Mouse (Mus musculus) heart, embryonic 11.5 days (tissue): ENCODE results near the gene Itgad. TPM values are rescaled to one million over a fixed set of nuclear protein-coding genes. Genes with fewer than 3 reads are reported as not detected.

Source experiments
- ATAC-seq: fragments of 200-750 bp; cut with Nextera tagmentation; replicated peaks from 2 replicates; pipeline ENCODE4 v1.8.0; 2017; ENCODE audit warnings: moderate library complexity; ENCODE audit not compliant: insufficient number of reproducible peaks, low FRiP score, low TSS enrichment
- H3K27ac ChIP-seq: fragments of 300-500 bp; sonication (generic); 2 replicates; pipeline ENCODE4 v1.5.1; 2014; ENCODE audit warnings: mild to moderate bottlenecking, low read depth, low read length
- H3K27me3 ChIP-seq: fragments of 300-500 bp; sonication (generic); 2 replicates; pipeline ENCODE4 v1.6.1; 2014; ENCODE audit warnings: mild to moderate bottlenecking, low read length, mixed read lengths; ENCODE audit not compliant: control insufficient read depth, insufficient read depth
- H3K36me3 ChIP-seq: fragments of 300-500 bp; sonication (generic); 2 replicates; pipeline ENCODE4 v1.6.1; 2014; ENCODE audit warnings: mild to moderate bottlenecking, low read length, moderate library complexity, mixed read lengths; ENCODE audit not compliant: control insufficient read depth, insufficient read depth
- H3K4me1 ChIP-seq: fragments of 300-500 bp; sonication (generic); 2 replicates; pipeline ENCODE4 v1.6.1; 2014; ENCODE audit warnings: low read length; ENCODE audit not compliant: control insufficient read depth, insufficient read depth
- H3K4me2 ChIP-seq: fragments of 300-500 bp; sonication (generic); 2 replicates; pipeline ENCODE4 v1.6.1; 2014; ENCODE audit warnings: mild to moderate bottlenecking, moderate library complexity
- H3K4me3 ChIP-seq: fragments of 300-500 bp; sonication (generic); 2 replicates; pipeline ENCODE4 v1.5.1; 2014; ENCODE audit warnings: low read depth, low read length
- H3K9ac ChIP-seq: fragments of 300-500 bp; sonication (generic); 2 replicates; pipeline ENCODE4 v1.6.1; 2014; ENCODE audit warnings: mild to moderate bottlenecking, low read depth, low read length, moderate library complexity
- H3K9me3 ChIP-seq: fragments of 300-500 bp; sonication (generic); replicated peaks from 2 replicates; pipeline ENCODE4 v1.6.1; 2016; ENCODE audit warnings: low read length; ENCODE audit not compliant: control insufficient read depth
- WGBS: fragments of 180-500 bp; shearing (Covaris S2); extraction: QIAGEN DNeasy Blood & Tissue Kit; methylation state at CpG from one replicate; pipeline ENCODE4 v1.1.7; 2014; ENCODE audit not compliant: insufficient replicate concordance; 5-methylcytosine and 5-hydroxymethylcytosine counted together
- polyA plus RNA-seq: library from polyadenylated mRNA; unstranded; fragments of >200 nt; fragmentation: Nextera tagmentation; extraction: Ambion mirVana; gene quantifications from 2 replicates; pipeline ENCODE4 v1.2.1, GENCODE M21; 2014

Gene Itgad
- polyA plus RNA-seq, 1 experiment from 2014 or later: not detected

DNA sequence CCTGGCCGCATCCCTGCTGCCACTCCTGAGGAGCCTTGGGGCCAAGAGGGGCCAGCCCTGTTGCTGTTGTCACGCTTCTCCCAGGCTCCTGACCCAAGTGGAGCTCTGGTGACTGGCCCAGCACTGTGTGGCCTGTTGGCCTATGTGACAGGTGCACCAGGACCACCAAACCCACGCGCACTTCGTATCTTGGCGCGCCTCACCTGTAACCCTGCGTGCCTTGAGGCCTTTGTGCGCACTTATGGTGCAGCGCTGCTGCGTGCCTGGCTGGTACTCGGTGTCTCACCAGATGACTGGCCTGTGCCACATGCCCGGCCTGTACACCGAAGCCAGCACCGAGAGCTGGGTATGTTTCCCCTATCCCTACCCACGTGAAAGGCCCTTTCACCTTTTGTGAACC, 88.2 kb downstream of the Itgad start:
- H3K27ac ChIP-seq: no peak overlapping the region
- no peak overlapping the region for H3K4me3 ChIP-seq
- WGBS: 94% methylated on average over 16 of the region's 16 CpGs
- peak overlapping the region; percentile 39; the same call in 1 of the 2 replicates for H3K9ac ChIP-seq
- ATAC-seq: no peak
- no peak overlapping the region for H3K4me2 ChIP-seq
- peaks cover 15% of the 10 kb centered on the region for H3K4me1 ChIP-seq
- no peaks in the 10 kb centered on the region for H3K9me3 ChIP-seq
- no peaks in the 10 kb centered on the region for H3K27me3 ChIP-seq
- H3K36me3 ChIP-seq: peaks cover 21% of the 10 kb centered on the region

DNA sequence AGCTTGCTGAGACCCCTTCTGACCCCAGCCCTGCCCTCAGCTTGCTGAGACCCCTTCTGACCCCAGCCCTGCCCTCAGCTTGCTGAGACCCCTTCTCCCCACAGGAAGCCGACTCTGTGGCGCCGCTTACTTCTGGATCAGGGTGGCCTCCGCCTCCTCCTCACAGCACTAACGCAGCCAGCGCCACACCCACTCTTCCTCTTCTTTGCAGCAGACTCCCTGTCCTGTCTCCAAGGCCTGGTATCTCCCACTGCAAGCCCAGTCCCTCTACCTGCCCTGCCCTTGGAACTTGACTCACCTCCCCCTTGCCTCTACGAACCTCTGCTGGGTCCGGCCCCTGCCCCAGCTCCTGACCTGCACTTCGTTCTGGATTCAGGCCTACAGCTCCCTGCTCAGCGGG, 89.7 kb downstream of the Itgad start:
- no peak for ATAC-seq
- Histone ChIP-seq H3K4me3 (no peak overlapping the region), H3K27ac (no peak overlapping the region), H3K9ac (no peak overlapping the region; the same call in 1 of the 2 replicates), H3K4me1 (peaks cover 24% of the 10 kb centered on the region), H3K9me3 (no peaks in the 10 kb centered on the region), H3K4me2 (no peak overlapping the region), H3K27me3 (no peaks in the 10 kb centered on the region), H3K36me3 (peaks cover 23% of the 10 kb centered on the region)
- WGBS: 73% methylated on average over 10 of the region's 10 CpGs

GRCm38 (mm10) chr7:128244410-128245025, 90.3 kb downstream of the Itgad start:
- WGBS: 88% methylated on average over 18 of the region's 18 CpGs
- no peaks in the 10 kb centered on the region for H3K9me3 ChIP-seq
- H3K27me3 ChIP-seq: no peaks in the 10 kb centered on the region
- H3K4me1 ChIP-seq: peaks cover 19% of the 10 kb centered on the region
- no peak overlapping the region for H3K4me2 ChIP-seq
- no peak for ATAC-seq
- no peak overlapping the region for H3K27ac ChIP-seq
- no peak overlapping the region for H3K4me3 ChIP-seq
- peaks cover 24% of the 10 kb centered on the region for H3K36me3 ChIP-seq
- no peak overlapping the region; the same call in 1 of the 2 replicates for H3K9ac ChIP-seq

GRCm38 (mm10) chr7:128245547-128245946, 91.4 kb downstream of the Itgad start:
- no peak overlapping the region for H3K9ac ChIP-seq
- no peak overlapping the region for H3K4me3 ChIP-seq
- no peak overlapping the region; the same call in 1 of the 2 replicates for H3K4me2 ChIP-seq
- peaks cover 19% of the 10 kb centered on the region for H3K4me1 ChIP-seq
- H3K27ac ChIP-seq: peak overlapping the region; percentile 98; the same call in 1 of the 2 replicates
- H3K9me3 ChIP-seq: no peaks in the 10 kb centered on the region
- peaks cover 22% of the 10 kb centered on the region for H3K36me3 ChIP-seq
- ATAC-seq: no peak
- H3K27me3 ChIP-seq: no peaks in the 10 kb centered on the region
- WGBS: 84% methylated on average over 4 of the region's 4 CpGs

DNA sequence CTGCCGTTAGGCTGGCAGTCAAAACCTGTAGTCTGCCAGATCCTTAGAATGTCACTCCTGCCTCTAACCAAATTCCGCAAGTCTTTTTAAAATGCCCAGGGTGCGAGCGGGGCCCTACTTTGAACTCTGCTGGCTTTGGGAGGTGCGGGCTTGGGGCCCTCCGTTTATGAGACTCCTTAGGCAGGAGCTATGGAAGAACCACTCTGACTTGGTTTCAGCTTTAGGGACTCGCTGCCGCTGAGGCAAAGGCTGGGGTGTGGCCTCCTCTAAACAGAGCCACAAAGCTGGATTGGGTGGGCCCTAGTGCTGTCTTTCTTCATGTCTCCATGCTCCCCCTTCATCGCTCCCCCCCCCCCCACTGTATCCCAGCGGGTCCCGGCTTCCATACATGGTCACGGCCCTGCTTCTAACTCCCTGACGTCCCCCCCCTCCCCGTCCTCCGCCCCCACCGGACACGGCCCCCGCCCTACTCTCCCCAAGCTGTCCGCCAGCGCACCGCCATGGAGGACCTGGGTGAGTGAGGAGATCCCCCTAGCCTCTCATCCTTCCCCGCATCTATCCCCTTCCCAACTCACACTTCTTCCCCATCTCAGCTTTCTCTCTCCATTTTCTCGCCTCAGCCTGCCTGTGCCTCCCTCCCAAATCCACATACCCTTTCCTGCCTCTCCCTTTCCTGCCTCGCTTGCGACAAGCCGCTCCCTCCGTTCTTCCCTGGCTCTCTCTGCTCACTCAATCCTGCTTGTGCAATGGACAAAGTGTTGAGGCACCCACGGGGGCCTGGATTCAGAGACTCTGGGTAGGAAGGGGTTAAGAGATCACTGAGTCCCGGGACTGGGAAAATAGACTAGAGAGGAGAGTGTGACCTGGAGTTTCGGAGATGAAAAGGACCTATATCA, 92.6 kb downstream of the Itgad start, which contains the start of gene Tgfb1i1:
Gene Tgfb1i1 (plus strand): TSS at position 317 of the 896 bp plus-strand sequence.
- peak; percentile 83 for ATAC-seq
- Histone ChIP-seq H3K27ac (peak within 1 kb of the TSS; percentile 98), H3K9ac (peak within 1 kb of the TSS; percentile 86), H3K27me3 (no peaks in the 10 kb centered on the region), H3K9me3 (no peaks in the 10 kb centered on the region), H3K4me2 (peak within 1 kb of the TSS; percentile 73), H3K36me3 (peaks cover 20% of the 10 kb centered on the region), H3K4me3 (peak within 1 kb of the TSS; percentile 59), H3K4me1 (peaks cover 19% of the 10 kb centered on the region)
- WGBS: 2% methylated on average over 24 of the region's 30 CpGs

DNA sequence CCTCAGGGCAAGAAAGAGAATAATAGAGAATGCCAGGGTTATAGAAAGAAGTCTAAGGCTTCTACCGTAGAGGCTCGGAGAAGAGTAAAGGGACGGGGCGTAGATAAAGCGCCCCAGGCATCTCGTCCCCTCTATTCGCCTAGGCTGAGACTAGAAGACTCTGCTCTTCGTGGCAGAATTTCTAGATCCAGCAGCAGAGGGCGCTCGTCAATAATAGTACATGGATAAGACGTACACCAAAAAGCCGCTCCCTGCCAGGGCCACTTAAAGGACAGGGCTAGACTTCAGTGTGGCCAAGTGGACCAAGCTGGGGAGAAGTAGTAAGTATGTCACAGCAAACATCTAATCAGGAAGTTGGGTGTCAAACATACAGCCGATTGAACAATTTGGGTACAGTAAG, 93.3 kb downstream of the Itgad start:
- H3K9me3 ChIP-seq: no peaks in the 10 kb centered on the region
- ATAC-seq: peak; percentile 72
- H3K27me3 ChIP-seq: no peaks in the 10 kb centered on the region
- peak overlapping the region; percentile 59 for H3K4me3 ChIP-seq
- H3K4me1 ChIP-seq: peaks cover 19% of the 10 kb centered on the region
- peak overlapping the region; percentile 86 for H3K9ac ChIP-seq
- peak overlapping the region; percentile 73 for H3K4me2 ChIP-seq
- peaks cover 22% of the 10 kb centered on the region for H3K36me3 ChIP-seq
- 0% methylated on average over 13 of the region's 13 CpGs for WGBS
- peak overlapping the region; percentile 98 for H3K27ac ChIP-seq

DNA sequence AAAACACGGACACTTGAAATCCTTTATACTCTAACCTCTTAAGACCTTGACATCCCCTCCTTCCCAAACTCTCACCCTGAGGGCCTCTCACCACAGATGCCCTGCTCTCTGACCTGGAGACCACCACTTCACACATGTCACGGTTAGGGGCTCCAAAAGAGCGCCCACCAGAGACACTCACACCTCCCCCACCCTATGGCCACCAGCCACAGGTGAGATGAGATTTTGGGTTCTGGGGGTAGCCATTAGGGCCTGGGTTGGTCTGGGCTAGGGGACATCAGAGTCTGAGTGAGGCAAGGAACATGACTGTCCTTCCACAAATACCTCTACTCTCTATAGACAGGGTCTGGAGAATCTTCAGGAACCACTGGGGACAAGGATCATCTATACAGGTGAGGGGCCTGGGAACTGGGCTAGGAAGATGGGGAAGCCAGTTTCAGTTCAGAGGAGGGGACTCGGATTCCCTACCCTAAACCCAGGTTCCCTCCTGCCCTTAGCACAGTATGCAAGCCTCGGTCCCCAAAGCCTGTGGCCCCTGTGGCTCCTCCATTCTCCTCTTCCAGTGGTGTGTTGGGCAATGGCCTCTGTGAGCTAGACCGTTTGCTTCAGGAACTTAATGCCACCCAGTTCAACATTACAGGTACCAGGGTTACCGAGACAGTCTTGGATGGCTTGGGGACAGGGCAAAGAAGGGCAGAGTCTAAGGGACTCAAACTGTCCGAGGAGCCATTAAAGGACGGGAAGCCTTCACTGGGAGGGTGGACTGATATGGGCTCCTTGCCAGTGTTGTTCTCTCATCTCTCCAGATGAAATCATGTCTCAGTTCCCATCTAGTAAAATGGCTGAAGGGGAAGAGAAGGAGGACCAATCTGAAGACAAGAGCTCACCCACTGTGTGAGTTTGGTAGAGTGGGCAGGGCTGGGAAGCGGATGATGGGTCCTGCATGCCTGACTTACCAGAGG, 94.2 kb downstream of the Itgad start:
- peak overlapping the region; percentile 59 for H3K4me3 ChIP-seq
- peaks cover 19% of the 10 kb centered on the region for H3K4me1 ChIP-seq
- peak overlapping the region; percentile 73 for H3K4me2 ChIP-seq
- no peak overlapping the region for H3K27ac ChIP-seq
- H3K9me3 ChIP-seq: no peaks in the 10 kb centered on the region
- 78% methylated on average over 10 of the region's 10 CpGs for WGBS
- H3K36me3 ChIP-seq: peaks cover 21% of the 10 kb centered on the region; the same call in 1 of the 2 replicates
- ATAC-seq: no peak
- peak overlapping the region; percentile 86 for H3K9ac ChIP-seq
- H3K27me3 ChIP-seq: no peaks in the 10 kb centered on the region

DNA sequence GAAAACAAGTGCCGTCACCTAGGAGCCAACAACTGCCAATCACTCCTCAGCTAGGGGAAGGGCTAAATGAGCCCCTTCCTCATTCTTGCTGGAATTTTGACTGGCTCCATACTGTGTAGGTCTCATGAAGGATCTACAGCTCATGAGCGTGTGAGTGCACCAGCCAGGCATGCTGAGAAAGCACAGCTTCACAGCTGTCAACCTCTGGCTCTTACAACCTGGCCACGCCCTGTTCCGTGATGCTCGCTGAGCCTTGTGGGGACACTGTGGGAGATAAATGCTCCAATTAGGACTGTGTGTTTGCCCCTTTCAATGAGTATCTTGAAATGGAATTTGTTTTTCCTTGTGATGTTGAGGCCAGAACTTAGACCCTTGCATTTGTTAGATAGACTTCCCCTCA, 95.8 kb downstream of the Itgad start:
- Histone ChIP-seq H3K27ac (no peak overlapping the region), H3K4me1 (peaks cover 19% of the 10 kb centered on the region), H3K36me3 (peaks cover 15% of the 10 kb centered on the region; the same call in 1 of the 2 replicates), H3K4me3 (no peak overlapping the region), H3K4me2 (no peak overlapping the region), H3K27me3 (no peaks in the 10 kb centered on the region), H3K9me3 (no peaks in the 10 kb centered on the region), H3K9ac (no peak overlapping the region)
- no peak for ATAC-seq
- WGBS: 78% methylated on average over 5 of the region's 5 CpGs
